Mouse (Mus musculus): ENCODE measurements around the gene Sltm.
"Not testable (repeated sequence)": the region's sequence is repeated elsewhere in the genome, so short reads cannot be mapped to it uniquely, and the experiment has no call there.

Gene Sltm

DNA sequence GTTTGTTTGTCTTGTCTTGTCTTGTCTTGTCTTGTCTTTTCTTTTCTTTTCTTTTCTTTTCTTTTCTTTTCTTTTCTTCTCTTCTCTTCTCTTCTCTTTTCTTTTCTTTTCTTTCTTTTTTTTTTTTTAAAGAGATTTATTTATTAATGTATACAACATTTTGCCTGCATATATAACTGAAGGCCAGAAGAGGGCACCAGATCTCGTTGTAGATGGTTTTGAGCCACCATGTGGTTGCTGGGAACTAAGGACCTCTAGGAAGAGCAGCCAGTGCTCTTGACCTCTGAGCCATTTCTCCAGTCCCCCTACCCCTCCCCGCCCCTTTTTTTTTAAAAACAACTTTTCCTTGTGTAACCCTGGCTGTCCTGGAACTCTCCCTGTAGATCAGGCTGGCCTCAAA lies 9.7 kb downstream of the Sltm start:
- not testable (repeated sequence) for DNase-seq

DNA sequence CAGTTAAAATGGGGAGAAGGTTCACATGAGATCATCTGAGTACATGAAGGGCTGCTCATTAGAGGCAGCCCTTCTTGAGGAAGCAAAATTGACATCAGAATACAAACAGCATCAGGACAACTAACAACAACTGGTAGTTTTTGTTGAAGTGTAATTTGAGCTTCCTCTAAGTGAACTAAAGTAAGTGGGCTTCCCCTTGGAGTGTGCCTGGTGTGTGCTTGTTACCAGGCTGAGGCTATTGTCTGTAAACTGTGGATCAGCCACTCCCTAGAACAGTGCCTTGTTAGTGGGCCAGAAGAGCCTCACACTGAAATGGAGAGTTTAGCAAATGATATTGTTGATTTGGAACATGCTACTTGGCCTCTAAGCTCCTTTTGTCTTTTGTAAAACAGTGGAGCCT lies 12.9 kb downstream of the Sltm start:
- DNase-seq: no peak

DNA sequence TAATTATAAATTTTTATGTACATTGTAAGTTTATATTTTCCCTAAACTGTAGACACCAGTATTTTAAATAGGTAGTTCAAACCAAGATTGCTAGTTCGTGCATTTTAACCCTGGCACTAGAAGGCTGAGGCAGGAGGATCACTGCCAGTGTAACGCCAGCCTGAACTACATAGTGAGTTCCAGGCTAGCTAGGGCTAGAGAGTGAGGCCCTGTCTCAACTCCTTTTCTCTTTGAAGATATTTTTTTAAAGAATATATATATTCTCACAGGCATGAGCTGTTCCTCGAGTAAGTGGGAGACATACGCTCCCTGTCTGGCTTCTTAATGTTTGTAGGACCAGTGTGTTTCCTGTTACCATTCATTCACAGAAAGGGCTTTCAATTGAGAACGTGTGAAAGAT lies 14.2 kb downstream of the Sltm start:
- no peak for DNase-seq

DNA sequence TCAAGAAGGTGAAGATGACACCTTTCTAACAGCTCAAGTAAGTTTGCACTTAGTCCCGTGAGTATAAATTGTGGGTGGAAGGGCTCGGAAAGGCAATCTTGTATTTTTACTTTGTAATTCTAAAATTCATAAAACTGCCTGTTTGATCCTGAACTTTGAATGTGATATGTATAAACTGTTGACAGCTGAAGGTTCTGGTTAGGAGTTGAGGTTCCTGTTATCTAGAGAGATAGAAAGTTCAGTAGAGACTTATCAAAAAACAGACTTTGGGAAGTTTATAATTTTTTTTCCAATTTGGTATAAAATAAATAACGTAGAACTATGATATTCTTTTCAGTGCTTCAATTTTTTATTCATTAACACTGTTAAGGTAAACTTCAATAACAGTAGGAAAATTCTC lies 20.3 kb downstream of the Sltm start:
- DNase-seq: no peak

DNA sequence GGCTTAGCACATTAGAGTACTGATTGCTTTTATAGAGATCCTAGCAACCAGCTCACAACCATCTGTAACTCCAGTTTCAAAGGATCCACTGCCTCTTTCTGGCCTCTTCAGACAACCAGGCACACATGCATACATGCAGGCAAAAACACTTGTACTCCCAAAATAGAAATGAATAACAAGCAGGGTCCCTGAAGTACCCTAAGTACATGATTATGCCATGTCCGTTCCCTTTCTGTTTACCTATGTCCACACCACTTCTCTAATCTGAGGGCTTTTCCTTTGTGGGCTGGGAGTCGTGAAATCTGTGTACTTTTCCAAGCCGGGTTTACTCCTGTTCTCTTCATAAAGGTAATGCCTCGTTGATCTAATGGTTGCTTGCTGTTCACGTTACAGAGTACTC lies 25.1 kb downstream of the Sltm start:
- no peak for DNase-seq

DNA sequence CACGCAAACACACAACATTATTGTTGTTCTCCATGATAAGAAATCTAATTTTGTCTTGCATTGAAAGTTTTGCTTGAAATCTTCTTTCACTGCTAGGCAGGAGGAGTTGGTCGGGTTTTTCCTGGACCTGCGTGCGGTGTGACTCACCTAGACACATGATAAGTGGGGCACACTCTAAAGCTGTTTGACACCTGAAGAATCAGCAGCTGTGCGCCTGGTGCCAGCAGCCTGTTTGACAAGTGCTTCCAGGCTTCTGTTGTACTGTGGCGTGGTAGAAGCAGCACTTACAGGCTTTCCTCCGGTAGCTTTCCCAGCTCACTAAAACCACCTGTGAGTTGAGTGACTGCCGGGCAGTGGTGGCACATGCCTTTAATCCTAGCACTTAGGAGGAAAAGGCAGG lies 27.8 kb downstream of the Sltm start:
- no peak for DNase-seq

DNA sequence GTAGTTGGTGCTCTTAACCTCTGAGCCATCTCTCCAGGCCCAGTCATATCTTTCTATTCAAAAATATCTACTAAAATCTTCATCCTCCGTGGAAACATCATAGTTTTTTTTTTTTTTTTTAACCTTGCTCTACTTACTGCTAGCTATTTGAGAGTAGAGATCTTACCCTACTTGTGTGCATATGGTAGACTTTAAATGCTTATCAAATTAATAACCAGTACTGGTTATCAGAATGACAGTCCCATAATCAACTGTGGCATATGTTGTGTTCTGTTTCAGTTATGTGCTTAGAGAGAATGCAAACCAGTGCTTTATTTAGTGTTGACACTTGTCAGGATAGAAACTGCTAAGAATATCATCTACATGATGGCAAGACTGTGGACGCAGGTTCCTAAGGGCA lies 35.6 kb downstream of the Sltm start:
- DNase-seq: no peak

DNA sequence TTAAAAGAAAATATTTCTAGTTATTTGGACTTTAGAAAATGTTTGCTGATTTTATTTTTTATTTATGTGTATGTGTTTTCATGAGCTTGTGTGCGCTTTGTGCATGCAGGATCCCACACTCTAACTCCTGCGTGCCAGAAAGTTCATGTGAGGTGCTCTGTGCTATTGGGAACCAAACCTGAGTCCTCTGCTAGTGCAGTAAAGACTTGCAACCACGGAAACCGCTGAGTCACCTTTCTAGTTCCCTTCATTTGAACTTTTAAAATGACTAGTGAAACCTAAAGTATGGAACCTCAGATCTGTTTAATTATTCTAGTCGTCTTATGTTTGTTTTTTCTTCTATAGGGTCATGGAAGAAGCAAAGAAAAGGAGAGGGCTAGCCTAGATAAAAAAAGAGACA lies 38.4 kb downstream of the Sltm start:
- DNase-seq: no peak

DNA sequence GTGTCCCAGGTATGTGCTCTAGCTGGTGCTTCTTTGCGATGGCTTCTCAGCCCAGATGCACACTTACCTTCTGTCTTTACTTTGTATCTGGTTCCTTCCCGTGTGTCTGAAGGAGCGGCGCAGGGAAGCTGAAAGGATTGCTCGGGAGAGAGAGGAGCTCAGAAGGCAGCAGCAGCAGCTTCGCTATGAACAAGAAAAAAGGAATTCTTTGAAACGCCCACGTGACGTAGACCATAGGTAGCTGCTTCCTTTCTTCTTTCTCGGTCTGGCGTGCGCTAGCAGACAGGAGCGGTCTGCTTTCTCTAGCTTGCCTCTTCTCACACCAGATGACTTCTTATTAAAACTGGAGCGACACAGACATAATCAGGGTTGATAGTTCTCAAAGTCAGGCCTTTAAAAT lies 42.1 kb downstream of the Sltm start:
- no peak for DNase-seq

DNA sequence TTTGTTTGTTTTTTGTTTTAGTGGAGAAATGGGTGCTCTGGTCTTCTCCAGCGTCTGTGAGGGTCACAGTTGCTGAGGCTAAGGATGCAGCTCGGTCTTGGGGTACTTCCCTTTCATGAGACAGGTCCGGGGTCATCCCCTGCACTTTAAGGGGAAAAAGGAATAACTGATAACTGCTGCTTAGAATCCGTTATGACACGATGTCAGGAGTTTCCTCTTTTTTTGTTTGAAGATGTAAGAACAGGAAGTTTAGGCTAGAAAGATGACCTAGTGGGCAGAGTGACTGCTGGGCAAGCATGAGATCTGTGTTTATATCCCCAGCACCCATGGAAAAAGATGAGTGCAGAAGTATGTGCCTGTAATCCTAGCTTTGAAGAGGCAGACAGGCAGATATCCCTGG lies 42.6 kb downstream of the Sltm start:
- DNase-seq: no peak

DNA sequence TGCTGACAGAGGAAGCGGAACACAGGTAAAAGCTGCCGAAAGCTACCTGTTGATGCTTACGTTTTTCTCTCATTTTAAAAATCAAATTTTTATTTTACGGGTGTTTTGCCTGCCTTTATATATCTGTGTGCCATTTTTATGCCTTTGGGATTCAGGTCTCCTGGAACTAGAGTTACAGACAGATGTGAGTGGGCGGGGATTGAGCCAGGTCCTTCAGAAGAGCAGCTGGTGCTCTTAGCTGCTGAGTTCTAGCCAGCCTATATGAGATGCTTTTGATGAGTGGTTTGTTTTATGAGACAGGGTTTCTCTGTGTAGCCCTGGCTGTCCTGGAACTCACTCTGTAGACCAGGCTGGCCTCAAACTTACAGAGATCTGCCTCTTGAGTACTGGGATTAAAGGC lies 44.6 kb downstream of the Sltm start:
- DNase-seq: no peak

DNA sequence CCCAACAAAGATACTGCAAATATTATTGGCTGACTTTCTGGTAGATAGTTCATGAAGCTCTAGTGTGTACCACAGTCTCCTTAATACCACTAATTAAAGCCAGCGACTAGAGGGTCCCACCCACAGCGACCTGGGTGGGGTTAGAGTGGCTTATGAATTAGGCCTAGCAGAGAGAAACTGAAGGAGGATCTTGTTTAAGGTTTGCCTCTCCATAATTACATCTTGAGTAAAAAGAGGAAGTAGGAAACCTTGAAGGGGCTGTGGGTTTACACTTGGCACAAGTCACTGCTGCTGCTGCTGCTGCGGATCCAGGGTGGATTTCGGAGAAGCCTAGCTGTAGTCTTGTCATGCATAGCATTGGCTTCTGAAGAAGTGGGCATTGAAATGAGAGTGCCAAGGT lies 48.2 kb downstream of the Sltm start:
- DNase-seq: no peak

DNA sequence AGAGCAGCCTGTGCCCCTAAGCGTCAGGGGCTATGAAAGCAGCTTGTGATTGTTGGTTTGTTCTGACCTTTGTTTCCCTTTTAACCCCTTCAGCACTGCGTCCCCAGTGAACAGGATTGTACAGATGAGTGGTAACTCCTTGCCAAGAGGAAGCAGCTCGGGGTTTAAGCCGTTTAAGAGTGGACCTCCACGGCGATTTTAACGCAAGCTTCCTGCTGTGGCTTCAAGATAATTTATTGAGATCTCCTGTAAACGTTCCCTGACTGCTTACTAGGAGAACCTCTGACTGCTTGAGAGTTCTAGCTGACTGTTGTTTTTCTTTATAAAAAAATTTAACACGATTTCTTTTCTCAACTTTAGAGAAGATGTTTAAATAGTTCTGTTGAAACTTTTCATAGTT lies 48.9 kb downstream of the Sltm start:
- DNase-seq: no peak

DNA sequence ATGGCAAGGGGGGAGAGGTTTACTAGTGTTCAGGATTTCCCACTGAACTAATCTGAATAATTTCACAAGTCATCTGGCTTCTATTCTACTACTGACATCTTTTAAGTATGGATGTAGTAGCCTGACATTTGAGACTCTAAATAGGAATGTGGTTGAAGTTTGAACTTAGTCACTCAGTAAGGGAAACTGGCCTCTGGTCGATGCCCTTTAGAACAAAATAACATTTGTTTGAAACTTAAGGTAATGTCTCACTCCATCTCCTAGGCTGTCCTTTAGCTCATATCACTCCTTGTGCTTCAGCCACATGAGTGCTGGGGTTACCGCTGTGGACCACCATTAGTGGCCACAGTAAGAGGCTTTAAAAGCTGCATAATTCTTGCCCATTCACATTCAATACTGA lies 55.7 kb downstream of the Sltm start:
- no peak for DNase-seq

DNA sequence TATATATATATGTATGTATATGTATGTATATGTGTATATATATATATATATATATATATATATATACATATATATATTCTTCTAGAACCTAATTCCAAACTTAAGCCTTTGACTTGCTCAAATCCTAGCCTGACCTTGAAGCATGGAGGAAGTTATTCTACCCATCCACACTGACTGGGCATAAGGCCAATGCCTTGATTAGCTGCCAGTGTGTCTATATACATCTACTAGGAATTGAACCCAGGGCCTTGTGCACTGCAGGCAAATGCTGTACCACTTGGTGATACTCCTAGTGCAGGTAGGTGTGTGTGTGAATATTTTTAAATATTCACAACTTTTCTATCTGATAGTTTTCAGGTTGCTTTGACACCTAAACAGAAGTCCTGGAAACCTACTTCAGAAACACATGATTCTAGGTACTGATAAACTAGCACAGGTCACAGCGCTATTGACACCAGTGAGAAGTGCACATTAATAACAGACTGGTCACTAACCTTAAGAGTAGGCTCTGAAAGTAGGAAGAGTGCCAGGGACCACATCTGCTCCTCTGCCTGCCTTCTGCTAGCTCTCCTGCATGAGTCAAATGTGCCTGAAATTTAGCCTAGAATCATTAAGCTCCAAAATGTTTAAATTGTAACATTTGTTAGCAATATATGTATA lies 59.8 kb downstream of the Sltm start:
- no peak for DNase-seq

DNA sequence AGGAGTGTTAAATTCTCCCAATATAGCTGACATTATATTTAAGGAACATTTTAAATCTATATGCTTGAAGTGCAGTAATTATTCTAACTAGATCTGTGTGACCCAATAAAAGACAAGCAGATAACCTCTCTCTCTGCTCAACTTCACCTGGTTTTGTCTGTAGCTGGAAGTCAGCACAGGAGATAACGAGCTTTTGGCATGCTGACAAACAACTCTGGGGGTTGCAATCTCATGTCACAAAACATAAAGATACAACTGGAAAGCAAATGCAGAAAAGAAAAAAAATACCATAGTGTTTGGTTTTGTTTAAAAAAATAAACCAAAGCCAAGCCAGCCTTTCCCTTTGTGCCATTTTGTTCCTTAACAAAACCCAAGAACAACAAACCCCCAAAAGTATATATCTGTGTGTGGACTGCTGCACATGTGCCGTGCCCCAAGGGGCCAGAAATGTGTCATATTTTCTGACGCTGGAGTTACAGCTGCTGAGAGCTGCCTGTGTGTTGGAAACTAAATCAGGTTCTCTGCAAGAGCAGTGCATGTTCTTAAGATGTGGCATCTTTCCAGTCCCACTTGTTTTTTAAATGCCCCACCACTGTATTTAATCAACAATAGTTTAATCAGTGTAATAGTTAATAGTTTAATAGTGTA lies 68.6 kb downstream of the Sltm start:
- no peak for DNase-seq

DNA sequence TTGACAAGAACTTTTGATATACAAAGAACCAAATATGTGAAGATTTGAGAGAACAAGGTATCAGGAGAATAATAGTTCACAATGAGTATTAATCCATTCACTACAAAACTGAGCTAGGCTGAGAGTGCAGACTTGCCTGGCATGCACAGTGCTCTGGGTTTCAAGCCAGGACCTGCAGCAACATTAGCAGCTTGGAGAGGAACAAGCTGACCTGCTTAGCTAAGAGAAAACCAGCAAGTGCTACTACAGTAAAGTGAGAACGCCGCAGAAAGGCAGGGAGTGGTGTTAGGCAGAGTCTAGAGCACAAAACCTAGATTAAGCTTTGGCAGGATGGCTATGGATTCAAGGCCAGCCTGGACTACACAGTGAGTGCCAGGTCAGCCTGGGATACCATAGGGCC lies 87.2 kb downstream of the Sltm start:
- no peak for DNase-seq

DNA sequence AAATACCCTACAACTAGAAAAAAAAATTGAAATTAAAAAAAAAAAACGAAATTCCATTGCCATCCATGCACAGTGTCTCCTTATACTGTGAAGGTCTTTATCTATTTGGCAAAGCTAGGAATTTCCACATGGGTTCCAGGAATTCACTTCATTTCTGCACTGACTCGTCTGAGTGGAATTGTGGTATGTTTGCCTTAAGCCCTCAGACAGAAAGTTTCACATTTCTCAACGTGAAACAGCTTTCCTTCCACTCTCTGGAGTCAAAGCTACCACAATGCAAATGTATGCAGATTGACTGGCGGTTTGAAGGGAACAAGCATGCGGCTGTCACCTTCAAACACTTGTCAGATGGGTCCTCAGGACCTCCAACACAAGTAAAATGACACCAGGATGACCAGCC lies 89.1 kb downstream of the Sltm start:
- no peak for DNase-seq

DNA sequence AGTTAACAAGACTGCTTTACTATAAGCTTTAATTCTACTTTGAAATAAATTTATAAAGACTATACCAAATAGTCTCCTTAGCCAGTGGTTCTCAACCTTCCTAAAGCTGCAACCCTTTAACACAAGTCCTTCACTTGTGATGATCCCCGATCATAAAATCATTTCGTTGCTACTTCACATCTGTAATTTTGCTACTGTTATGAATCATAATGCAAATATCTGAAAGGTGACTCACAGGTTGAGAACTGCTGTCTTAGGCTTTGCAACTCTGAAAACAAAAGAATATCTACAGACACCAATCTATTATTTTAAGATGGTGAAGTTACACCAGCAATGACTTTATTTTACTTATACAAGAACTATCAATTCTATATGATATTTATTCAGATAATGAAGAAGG lies 94.2 kb downstream of the Sltm start:
- DNase-seq: no peak
